Mouse (Mus musculus) heart, adult 2 months (tissue): ENCODE results near the gene Tspan14.

Source experiments
- CTCF ChIP-seq: fragments of 200-600 bp; IDR thresholded peaks from 2 replicates; pipeline ENCODE4 v1.8.1; 2022; ENCODE audit warnings: antibody characterized with exemption, mild to moderate bottlenecking, moderate library complexity
- POLR2A ChIP-seq: fragments of 200-500 bp; IDR thresholded peaks from 2 replicates; pipeline ENCODE4 v1.6.1; 2011; ENCODE audit warnings: mild to moderate bottlenecking, low read depth, low read length, control low read depth; ENCODE audit not compliant: insufficient read depth

GRCm38 (mm10) chr14:40889181-40889580, 77.4 kb downstream of the Tspan14 start:
- TF ChIP-seq POLR2A: no peak
- no peak for TF ChIP-seq CTCF
